Mouse (Mus musculus) lung, adult 2 months (tissue): Measurements from ENCODE around the gene Gm42674.

Experiments used
- CTCF ChIP-seq: fragments of 200-500 bp; IDR thresholded peaks from 2 replicates; pipeline ENCODE4 v1.5.1; 2011; ENCODE audit warnings: mild to moderate bottlenecking, low read length, control low read depth; ENCODE audit not compliant: insufficient read depth
- POLR2A ChIP-seq: fragments of 200-500 bp; IDR thresholded peaks from 2 replicates; pipeline ENCODE4 v1.6.1; 2011; ENCODE audit warnings: low read depth, mild to moderate bottlenecking, control low read depth, low read length, borderline replicate concordance; ENCODE audit errors: extremely low read depth

DNA sequence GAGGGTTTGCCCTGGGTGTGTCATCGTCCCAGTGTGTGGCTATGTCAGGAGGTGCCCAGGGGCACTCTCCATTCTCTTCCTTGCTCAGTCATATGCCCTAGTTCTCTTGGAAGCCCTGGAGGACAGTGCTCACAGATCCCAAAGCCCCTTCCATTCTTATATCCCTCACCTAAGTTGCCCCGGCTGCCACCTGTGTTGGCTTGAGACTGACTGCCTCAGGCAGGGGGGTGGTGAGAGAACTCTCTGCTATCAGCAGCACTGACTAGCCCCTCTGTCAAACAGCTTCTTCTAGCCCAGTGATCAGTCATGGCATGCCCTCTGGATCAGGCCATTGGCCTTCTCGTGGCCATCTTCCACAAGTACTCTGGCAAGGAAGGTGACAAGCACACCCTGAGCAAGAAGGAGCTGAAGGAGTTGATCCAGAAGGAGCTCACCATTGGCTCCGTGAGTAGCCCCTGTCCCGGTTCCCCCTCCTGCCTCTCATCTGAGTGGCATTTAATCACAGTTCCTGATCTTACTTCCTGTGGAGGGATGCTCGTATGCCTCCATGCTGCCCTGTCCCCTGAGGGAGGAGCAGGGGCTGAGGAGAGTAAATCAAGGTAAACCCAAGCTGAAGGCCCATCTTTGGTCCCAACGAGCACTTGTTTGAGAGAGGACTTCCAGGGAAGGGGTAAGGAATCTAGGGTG lies 11.9 kb downstream of the Gm42674 start:
- no peak for TF ChIP-seq POLR2A
- TF ChIP-seq CTCF: no peak
